Mouse (Mus musculus) midbrain, embryonic 15.5 days (tissue): ENCODE results near the gene Fsd1l. TPM values are rescaled to one million over a fixed set of nuclear protein-coding genes. Genes with fewer than 3 reads are reported as not detected.
"Not testable (repeated sequence)": the region's sequence is repeated elsewhere in the genome, so short reads cannot be mapped to it uniquely, and the experiment has no call there.

ENCODE experiments used
- ATAC-seq: fragments of 200-750 bp; cut with Nextera tagmentation; replicated peaks from 2 replicates; pipeline ENCODE4 v1.8.0; 2017; ENCODE audit warnings: moderate TSS enrichment
- H3K27ac ChIP-seq: fragments of 300-500 bp; sonication (generic); 2 replicates; pipeline ENCODE4 v1.5.1; 2015; ENCODE audit warnings: mild to moderate bottlenecking, inconsistent platforms
- H3K27me3 ChIP-seq: fragments of 300-500 bp; sonication (generic); replicated peaks from 2 replicates; pipeline ENCODE4 v1.6.1; 2015; ENCODE audit warnings: inconsistent platforms
- H3K36me3 ChIP-seq: fragments of 300-500 bp; sonication (generic); replicated peaks from 2 replicates; pipeline ENCODE4 v1.6.1; 2015; ENCODE audit warnings: inconsistent platforms
- H3K4me1 ChIP-seq: fragments of 300-500 bp; sonication (generic); 2 replicates; pipeline ENCODE4 v1.6.1; 2015; ENCODE audit warnings: inconsistent platforms
- H3K4me2 ChIP-seq: fragments of 300-500 bp; sonication (generic); 2 replicates; pipeline ENCODE4 v1.6.1; 2015; ENCODE audit warnings: inconsistent platforms, mild to moderate bottlenecking, moderate library complexity
- H3K4me3 ChIP-seq: fragments of 300-500 bp; sonication (generic); 2 replicates; pipeline ENCODE4 v1.5.1; 2015; ENCODE audit warnings: mild to moderate bottlenecking, inconsistent platforms
- H3K9ac ChIP-seq: fragments of 300-500 bp; sonication (generic); 2 replicates; pipeline ENCODE4 v1.6.1; 2015; ENCODE audit warnings: mild to moderate bottlenecking, inconsistent platforms
- H3K9me3 ChIP-seq: fragments of 300-500 bp; sonication (generic); 2 replicates; pipeline ENCODE4 v1.6.1; 2016; ENCODE audit warnings: inconsistent platforms
- WGBS: fragments of 180-500 bp; shearing (Covaris S2); methylation state at CpG from one replicate; pipeline ENCODE4 v1.1.7; 2015; ENCODE audit warnings: mixed read lengths; 5-methylcytosine and 5-hydroxymethylcytosine counted together
- polyA plus RNA-seq: library from polyadenylated mRNA; unstranded; fragments of >200 nt; fragmentation: Nextera tagmentation; extraction: Ambion mirVana; gene quantifications from 2 replicates; pipeline ENCODE4 v1.2.1, GENCODE M21; 2015

The Fsd1l gene
- polyA plus RNA-seq, 1 experiment from 2014 or later = 42.7 TPM

GRCm38 (mm10) chr4:53635336-53635735 is 4.1 kb downstream of the Fsd1l start:
- ATAC-seq = no peak
- Histone ChIP-seq H3K9me3 (no peaks in the 10 kb centered on the region), H3K4me1 (peaks cover 54% of the 10 kb centered on the region), H3K27me3 (no peaks in the 10 kb centered on the region), H3K4me3 (no peak overlapping the region), H3K27ac (no peak overlapping the region), H3K36me3 (no peaks in the 10 kb centered on the region), H3K9ac (no peak overlapping the region), H3K4me2 (no peak overlapping the region)
- 51% methylated on average over 3 of the region's 3 CpGs for WGBS

DNA sequence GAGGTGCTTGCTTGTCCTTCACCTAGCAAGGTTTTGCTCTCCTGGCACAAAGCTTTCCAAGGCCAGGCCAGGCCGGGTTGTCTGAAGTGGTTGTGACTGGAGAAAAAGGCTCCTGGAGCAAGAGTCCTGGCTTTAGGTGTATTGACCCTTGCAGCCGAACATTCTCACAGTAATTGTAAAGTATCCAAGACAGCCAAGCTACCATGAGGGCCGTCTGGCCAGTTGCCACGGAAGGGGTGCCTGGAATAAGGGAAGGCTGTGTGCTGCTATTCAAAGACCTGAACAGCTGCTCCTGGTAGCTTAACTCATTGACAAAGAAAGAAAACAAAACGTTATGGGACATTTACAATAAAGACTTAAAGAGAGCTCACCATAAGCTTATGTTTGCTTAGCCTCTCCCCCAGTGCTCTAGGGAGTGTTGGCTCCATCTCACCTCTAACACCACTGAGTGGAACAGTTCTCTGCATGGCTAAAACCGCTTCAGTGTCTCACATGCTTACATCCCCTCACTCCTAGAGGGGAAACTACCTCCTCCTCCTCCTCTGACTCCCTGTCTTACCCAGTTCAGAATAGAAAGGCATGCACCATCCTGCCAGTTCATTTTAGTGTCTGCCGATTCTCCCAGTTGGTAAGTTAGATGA is 6.1 kb downstream of the Fsd1l start:
- peak; percentile 57 for ATAC-seq
- Histone ChIP-seq H3K27me3 (no peaks in the 10 kb centered on the region), H3K4me2 (no peak overlapping the region), H3K27ac (no peak overlapping the region), H3K4me1 (peaks cover 46% of the 10 kb centered on the region), H3K36me3 (no peaks in the 10 kb centered on the region), H3K9ac (no peak overlapping the region), H3K9me3 (no peaks in the 10 kb centered on the region), H3K4me3 (no peak overlapping the region)
- WGBS = 37% methylated on average over 7 of the region's 7 CpGs

DNA sequence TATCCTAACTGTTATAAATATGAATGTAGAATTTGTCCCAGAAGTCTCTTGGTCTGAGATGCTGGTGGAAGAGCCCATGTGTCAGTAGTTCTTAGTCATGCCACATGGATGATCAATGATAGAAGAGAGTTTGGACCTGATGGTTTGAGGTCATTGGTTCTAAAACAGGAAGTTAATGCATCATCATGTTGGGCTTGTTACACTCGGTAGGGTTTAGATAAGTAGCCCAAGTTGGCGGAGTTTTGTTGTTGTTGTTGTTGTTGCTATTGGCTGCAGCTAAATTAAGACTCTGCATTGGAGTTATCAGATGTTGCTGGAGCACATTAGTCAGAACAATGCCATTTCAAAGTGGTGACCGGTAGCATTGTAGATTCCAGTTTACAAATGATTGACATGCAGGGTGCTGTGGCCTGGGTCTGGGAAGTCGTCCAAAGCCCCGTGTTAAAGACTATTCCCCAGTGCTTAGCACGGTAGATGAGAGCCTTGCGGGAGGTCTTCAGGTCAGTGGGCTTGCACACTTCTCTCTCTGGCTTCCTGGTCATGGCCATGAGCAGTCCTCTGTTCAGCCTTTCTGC is 7.4 kb downstream of the Fsd1l start:
- Histone ChIP-seq H3K27me3 (no peaks in the 10 kb centered on the region), H3K9ac (no peak overlapping the region), H3K4me2 (no peak overlapping the region), H3K27ac (no peak overlapping the region), H3K4me3 (no peak overlapping the region), H3K4me1 (peaks cover 34% of the 10 kb centered on the region), H3K36me3 (no peaks in the 10 kb centered on the region), H3K9me3 (no peaks in the 10 kb centered on the region)
- no peak for ATAC-seq
- WGBS = 73% methylated on average over 7 of the region's 7 CpGs

DNA sequence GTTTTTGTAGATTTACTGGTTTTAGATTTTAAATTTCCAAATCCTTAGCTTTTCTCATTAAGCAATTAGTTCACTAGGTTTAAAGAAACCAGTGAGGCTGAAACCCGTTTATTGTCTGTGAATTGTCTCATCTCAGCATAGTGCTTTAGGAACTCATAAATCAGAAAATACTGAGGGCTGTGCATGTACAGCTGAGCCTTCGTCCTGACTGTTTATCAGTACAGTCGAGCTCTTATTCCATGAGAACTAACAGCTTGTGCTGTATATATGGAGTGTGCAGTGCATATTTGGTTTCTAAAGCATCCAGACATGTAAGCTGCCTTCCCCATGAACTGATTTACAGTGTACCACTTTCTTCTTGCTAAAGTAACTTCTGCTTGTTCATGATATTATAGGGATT is 26.8 kb downstream of the Fsd1l start:
- no peak overlapping the region for H3K4me3 ChIP-seq
- H3K36me3 ChIP-seq = peaks cover 22% of the 10 kb centered on the region; the same call in 1 of the 2 replicates
- no peaks in the 10 kb centered on the region for H3K4me1 ChIP-seq
- no peaks in the 10 kb centered on the region for H3K9me3 ChIP-seq
- no peak overlapping the region for H3K27ac ChIP-seq
- WGBS = 85% methylated on average over 3 of the region's 3 CpGs
- H3K27me3 ChIP-seq = no peaks in the 10 kb centered on the region
- no peak overlapping the region for H3K4me2 ChIP-seq
- ATAC-seq = no peak
- H3K9ac ChIP-seq = no peak overlapping the region

DNA sequence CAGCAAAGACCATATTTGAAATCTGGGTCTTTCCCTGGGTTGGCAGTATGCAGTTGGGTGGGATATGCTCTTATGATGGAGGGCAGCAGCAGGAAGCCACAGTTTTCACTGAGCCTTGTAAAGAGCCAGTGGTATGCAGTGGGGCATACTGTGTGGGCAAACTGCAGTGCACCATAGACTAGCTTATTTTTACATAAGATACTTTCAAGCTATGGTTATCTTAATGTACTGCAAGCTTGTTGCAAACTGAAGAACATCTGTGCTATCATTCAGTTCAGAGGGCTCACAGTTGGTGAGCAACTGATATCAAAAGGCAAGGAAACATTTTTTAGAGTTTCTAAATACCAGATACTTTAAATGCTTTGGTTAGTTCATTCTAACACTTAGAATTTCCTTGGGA is 29.4 kb downstream of the Fsd1l start:
- Histone ChIP-seq H3K27ac (no peak overlapping the region), H3K36me3 (peaks cover 20% of the 10 kb centered on the region; the same call in 1 of the 2 replicates), H3K4me1 (no peaks in the 10 kb centered on the region), H3K9ac (no peak overlapping the region), H3K4me2 (no peak overlapping the region), H3K4me3 (no peak overlapping the region), H3K27me3 (no peaks in the 10 kb centered on the region), H3K9me3 (no peaks in the 10 kb centered on the region)
- no peak for ATAC-seq

DNA sequence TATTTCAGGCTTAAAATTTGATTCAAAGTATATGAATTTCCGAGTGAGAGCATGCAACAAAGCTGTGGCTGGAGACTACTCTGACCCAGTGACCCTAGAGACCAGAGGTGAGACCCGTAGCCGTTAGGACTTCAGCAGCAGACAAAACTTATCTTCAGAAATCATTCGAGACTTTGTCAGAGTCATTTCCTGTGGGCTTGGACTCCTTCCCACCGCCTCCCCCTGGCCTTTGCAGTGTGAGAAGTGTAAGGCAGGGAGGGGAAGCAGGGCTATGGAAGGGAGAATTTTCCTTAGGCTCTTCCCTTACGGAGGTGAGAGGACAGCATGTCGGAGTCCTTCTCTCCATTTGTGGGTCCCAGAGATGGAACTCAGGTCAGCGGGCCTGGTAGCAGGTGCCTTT is 50.8 kb downstream of the Fsd1l start:
- H3K4me1 ChIP-seq = no peaks in the 10 kb centered on the region
- 92% methylated on average over 8 of the region's 8 CpGs for WGBS
- no peak for ATAC-seq

GRCm38 (mm10) chr4:53688965-53689364 is 57.7 kb downstream of the Fsd1l start:
- no peak for ATAC-seq
- Histone ChIP-seq H3K4me3 (no peak overlapping the region), H3K36me3 (peaks cover 2% of the 10 kb centered on the region; the same call in 1 of the 2 replicates), H3K27ac (no peak overlapping the region), H3K4me2 (no peak overlapping the region), H3K27me3 (no peaks in the 10 kb centered on the region), H3K4me1 (no peaks in the 10 kb centered on the region), H3K9me3 (no peaks in the 10 kb centered on the region), H3K9ac (no peak overlapping the region)
- 93% methylated on average over 4 of the region's 4 CpGs for WGBS

More for the DNA sequence above, 50.8 kb downstream of the Fsd1l start:
- no peak overlapping the region for H3K4me2 ChIP-seq
- no peak overlapping the region for H3K27ac ChIP-seq
- no peak overlapping the region for H3K4me3 ChIP-seq
- H3K36me3 ChIP-seq = peaks cover 10% of the 10 kb centered on the region; the same call in 1 of the 2 replicates
- H3K9me3 ChIP-seq = no peaks in the 10 kb centered on the region
- no peaks in the 10 kb centered on the region for H3K27me3 ChIP-seq
- H3K9ac ChIP-seq = no peak overlapping the region

DNA sequence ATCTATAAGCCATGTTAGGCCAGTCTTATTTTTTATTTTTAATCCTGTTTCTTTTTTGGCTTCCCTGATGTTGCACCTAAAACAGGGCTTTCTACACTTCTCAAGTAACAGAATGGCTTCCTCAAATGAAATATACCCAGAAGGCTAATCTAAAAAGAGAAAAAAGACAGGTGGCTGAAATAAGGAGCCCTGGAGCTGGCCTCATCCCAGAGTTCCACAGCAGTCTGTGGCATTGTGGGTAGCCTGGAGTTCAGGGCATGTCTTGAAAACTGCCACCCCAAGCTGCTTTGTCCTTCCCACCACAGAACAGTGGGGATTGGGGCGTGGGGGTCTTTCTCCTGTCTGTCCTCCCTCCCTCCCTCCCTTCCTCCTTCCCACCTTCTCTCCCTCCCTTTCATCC is 60.1 kb downstream of the Fsd1l start:
- H3K9ac ChIP-seq = no peak overlapping the region
- H3K4me2 ChIP-seq = no peak overlapping the region
- no peak overlapping the region for H3K27ac ChIP-seq
- H3K4me1 ChIP-seq = no peaks in the 10 kb centered on the region
- H3K27me3 ChIP-seq = no peaks in the 10 kb centered on the region
- H3K9me3 ChIP-seq = no peaks in the 10 kb centered on the region
- 67% methylated on average over 1 of the region's 1 CpGs for WGBS
- ATAC-seq = no peak
- H3K36me3 ChIP-seq = peaks cover 11% of the 10 kb centered on the region
- no peak overlapping the region for H3K4me3 ChIP-seq

- not testable (repeated sequence) for ATAC-seq
Observed at GRCm38 (mm10) chr4:53709166-53709565, 77.9 kb downstream of the Fsd1l start.

DNA sequence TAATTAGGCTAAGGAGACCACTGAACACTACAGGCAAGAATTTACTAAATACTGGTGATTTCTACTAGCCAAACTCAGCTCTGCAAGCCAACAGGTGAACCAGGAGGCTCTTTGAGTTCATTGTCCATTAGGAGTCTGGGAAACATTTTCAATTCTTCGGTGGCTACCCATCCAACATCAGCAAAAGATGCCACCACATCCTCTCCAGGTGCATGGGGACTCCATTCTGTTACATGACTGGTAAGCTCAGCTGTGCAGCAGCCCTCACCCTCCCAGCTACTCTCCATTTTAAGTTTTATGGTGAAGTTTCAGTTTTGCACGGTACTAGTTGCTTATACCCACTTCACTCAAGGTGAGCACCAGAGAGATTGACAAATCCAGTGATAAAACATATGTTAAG is 78.8 kb downstream of the Fsd1l start:
- ATAC-seq = no peak
- no peak overlapping the region for H3K27ac ChIP-seq
- no peak overlapping the region for H3K4me2 ChIP-seq
- no peak overlapping the region for H3K9ac ChIP-seq
- H3K4me1 ChIP-seq = peaks cover 4% of the 10 kb centered on the region
- H3K4me3 ChIP-seq = no peak overlapping the region
- no peaks in the 10 kb centered on the region for H3K9me3 ChIP-seq
- no peaks in the 10 kb centered on the region for H3K36me3 ChIP-seq
- no peaks in the 10 kb centered on the region for H3K27me3 ChIP-seq
- WGBS = 87% methylated on average over 2 of the region's 2 CpGs

More at GRCm38 (mm10) chr4:53709166-53709565, 77.9 kb downstream of the Fsd1l start:
- H3K4me2 ChIP-seq, H3K27me3 ChIP-seq, H3K9me3 ChIP-seq, H3K4me1 ChIP-seq, H3K4me3 ChIP-seq, H3K27ac ChIP-seq, H3K36me3 ChIP-seq, H3K9ac ChIP-seq: not testable (repeated sequence)

DNA sequence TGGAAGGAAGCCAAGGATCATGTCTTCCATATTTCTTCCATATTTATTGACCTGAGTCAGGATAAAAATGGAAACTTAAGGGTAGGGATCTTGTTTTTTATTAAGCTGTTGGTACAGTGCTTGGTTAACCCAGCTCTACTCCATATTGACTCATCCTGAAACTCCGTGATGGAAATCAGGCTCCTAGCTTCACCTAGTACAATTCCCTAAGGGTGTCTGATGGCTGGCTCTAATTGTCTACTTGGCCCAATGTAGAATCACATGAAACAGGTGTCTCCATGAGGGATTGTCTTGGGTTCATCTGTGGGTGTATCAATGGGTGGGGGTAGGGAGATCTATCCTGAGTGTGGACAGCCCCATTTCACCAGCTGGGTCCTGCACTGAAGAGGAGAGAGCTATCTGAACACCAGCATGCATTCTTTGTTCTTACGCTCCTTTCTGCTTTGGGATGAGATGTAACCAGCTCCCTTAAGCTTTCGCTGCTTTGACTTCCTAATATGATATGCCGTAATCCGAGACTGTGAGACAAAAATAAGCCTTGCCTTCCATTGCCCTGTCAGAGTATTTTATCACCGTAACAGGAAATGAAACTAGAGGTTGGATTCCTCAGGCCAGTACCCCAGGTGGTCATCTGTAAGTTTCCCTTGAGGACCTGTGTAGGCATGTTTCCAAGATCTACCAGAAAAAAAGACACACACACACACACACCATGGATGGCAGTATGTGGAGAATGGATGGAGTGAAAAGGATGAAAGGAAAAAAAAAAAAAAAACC is 79.5 kb downstream of the Fsd1l start:
- 90% methylated on average over 6 of the region's 6 CpGs for WGBS
- ATAC-seq = no peak
- no peak overlapping the region for H3K4me2 ChIP-seq
- H3K36me3 ChIP-seq = no peaks in the 10 kb centered on the region
- no peaks in the 10 kb centered on the region for H3K27me3 ChIP-seq
- no peak overlapping the region for H3K27ac ChIP-seq
- no peaks in the 10 kb centered on the region for H3K9me3 ChIP-seq
- no peak overlapping the region for H3K9ac ChIP-seq
- H3K4me3 ChIP-seq = no peak overlapping the region
- peaks cover 10% of the 10 kb centered on the region for H3K4me1 ChIP-seq

DNA sequence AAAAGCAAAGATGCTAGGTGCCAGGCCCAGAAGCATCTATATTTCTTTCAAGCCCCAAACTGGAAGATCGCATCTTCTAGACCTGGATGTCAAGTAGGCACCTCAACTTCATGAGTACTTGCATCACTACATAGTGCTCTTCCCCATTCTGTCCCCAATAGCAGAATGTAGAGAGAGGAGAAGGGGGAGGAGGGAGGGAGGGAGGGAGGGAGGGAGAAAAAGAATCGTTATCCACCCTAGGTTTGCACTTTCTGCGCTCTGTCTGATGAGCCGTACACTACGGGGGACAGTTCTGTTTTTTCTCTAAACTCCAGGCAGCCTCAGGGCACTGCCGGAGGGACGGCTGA is 82.4 kb downstream of the Fsd1l start, which contains the start of gene Fktn:
Fktn (plus strand) TSS at position 295 of the 347 bp plus-strand sequence.
- H3K9ac ChIP-seq = peak within 1 kb of the TSS; percentile 81
- peak within 1 kb of the TSS; percentile 75 for H3K4me3 ChIP-seq
- H3K9me3 ChIP-seq = no peaks in the 10 kb centered on the region
- H3K27me3 ChIP-seq = no peaks in the 10 kb centered on the region
- ATAC-seq = peak; percentile 90
- 7% methylated on average over 7 of the region's 7 CpGs for WGBS
- 0 out of 2 replicates have a peak, but pooled peaks cover 2% of the 10 kb centered on the region for H3K36me3 ChIP-seq
- peaks cover 10% of the 10 kb centered on the region for H3K4me1 ChIP-seq
- peak within 1 kb of the TSS; percentile 71 for H3K4me2 ChIP-seq
- H3K27ac ChIP-seq = peak within 1 kb of the TSS; percentile 89
